Mouse (Mus musculus) intestine, embryonic 14.5 days (tissue): ENCODE data around the gene Rhbdd1. TPM values are rescaled to one million over a fixed set of nuclear protein-coding genes. Genes with fewer than 3 reads are reported as not detected.

Experiments
- ATAC-seq: fragments of 200-750 bp; cut with Nextera tagmentation; replicated peaks from 2 replicates; pipeline ENCODE4 v1.8.0; 2017; ENCODE audit warnings: low read depth, moderate number of reproducible peaks, moderate TSS enrichment, moderate library complexity; ENCODE audit not compliant: low FRiP score, low TSS enrichment
- DNase-seq: peaks from one replicate; pipeline ENCODE4 v3.0.0-alpha.2; 2018; ENCODE audit warnings: low spot score
- H3K27ac ChIP-seq: fragments of 300-500 bp; sonication (generic); 2 replicates; pipeline ENCODE4 v1.5.1; 2014; ENCODE audit warnings: low read depth, mild to moderate bottlenecking, control low read depth
- H3K27me3 ChIP-seq: fragments of 300-500 bp; sonication (generic); replicated peaks from 2 replicates; pipeline ENCODE4 v1.6.1; 2014; ENCODE audit warnings: low read length, control low read depth; ENCODE audit not compliant: control insufficient read depth, insufficient read depth
- H3K36me3 ChIP-seq: fragments of 300-500 bp; sonication (generic); 2 replicates; pipeline ENCODE4 v1.6.1; 2014; ENCODE audit warnings: low read length, control low read depth; ENCODE audit not compliant: control insufficient read depth, insufficient read depth
- H3K4me1 ChIP-seq: fragments of 300-500 bp; sonication (generic); replicated peaks from 2 replicates; pipeline ENCODE4 v1.6.1; 2014; ENCODE audit warnings: low read length, control low read depth, mixed read lengths; ENCODE audit not compliant: control insufficient read depth, insufficient read depth
- H3K4me2 ChIP-seq: fragments of 300-500 bp; sonication (generic); 2 replicates; pipeline ENCODE4 v1.6.1; 2014; ENCODE audit warnings: low read length
- H3K4me3 ChIP-seq: fragments of 300-500 bp; sonication (generic); 2 replicates; pipeline ENCODE4 v1.5.1; 2014; ENCODE audit warnings: low read depth, low read length, control low read depth, mixed read lengths
- H3K9ac ChIP-seq: fragments of 300-500 bp; sonication (generic); 2 replicates; pipeline ENCODE4 v1.6.1; 2014; ENCODE audit warnings: mild to moderate bottlenecking, low read length
- H3K9me3 ChIP-seq: fragments of 300-500 bp; sonication (generic); 2 replicates; pipeline ENCODE4 v1.6.1; 2016; ENCODE audit warnings: low read length, control low read depth; ENCODE audit not compliant: control insufficient read depth
- WGBS: fragments of 180-500 bp; shearing (Covaris S2); extraction: QIAGEN DNeasy Blood & Tissue Kit; methylation state at CpG from one replicate; pipeline ENCODE4 v1.1.7; 2014; 5-methylcytosine and 5-hydroxymethylcytosine counted together
- polyA plus RNA-seq: library from polyadenylated mRNA; unstranded; fragments of >200 nt; fragmentation: Nextera tagmentation; extraction: Ambion mirVana; gene quantifications from 2 replicates; pipeline ENCODE4 v1.2.1, GENCODE M21; 2014

Rhbdd1 gene
- polyA plus RNA-seq, 1 experiment from 2014 or later: 5.3 TPM

- Histone ChIP-seq H3K27me3 (no peaks in the 10 kb centered on the region), H3K36me3 (0 out of 2 replicates have a peak, but pooled peaks cover 4% of the 10 kb centered on the region), H3K9ac (peak overlapping the region; percentile 56), H3K27ac (peak overlapping the region; percentile 91), H3K4me2 (peak overlapping the region; percentile 59), H3K9me3 (no peaks in the 10 kb centered on the region), H3K4me1 (peaks cover 20% of the 10 kb centered on the region), H3K4me3 (peak overlapping the region; percentile 41)
- DNase-seq (peak; percentile 70), ATAC-seq (no peak)
- WGBS: 10% methylated on average over 1 of the region's 1 CpGs
Measured at GRCm38 (mm10) chr1:82283901-82284301, 32.4 kb upstream of the Rhbdd1 start.

GRCm38 (mm10) chr1:82284403-82284802 lies 31.8 kb upstream of the Rhbdd1 start:
- Histone ChIP-seq H3K27ac (peak overlapping the region; percentile 91; the same call in 1 of the 2 replicates), H3K4me1 (peaks cover 25% of the 10 kb centered on the region), H3K9ac (peak overlapping the region; percentile 56), H3K4me3 (peak overlapping the region; percentile 41), H3K36me3 (0 out of 2 replicates have a peak, but pooled peaks cover 4% of the 10 kb centered on the region), H3K9me3 (no peaks in the 10 kb centered on the region), H3K4me2 (peak overlapping the region; percentile 59), H3K27me3 (0 out of 2 replicates have a peak, but pooled peaks cover 2% of the 10 kb centered on the region)
- ATAC-seq: no peak
- WGBS: 17% methylated on average over 4 of the region's 4 CpGs
- peak; percentile 52 for DNase-seq

- no peak for DNase-seq
- 26% methylated on average over 5 of the region's 5 CpGs for WGBS
- no peak overlapping the region for H3K27ac ChIP-seq
Measured at GRCm38 (mm10) chr1:82285461-82286189, 30.6 kb upstream of the Rhbdd1 start.

GRCm38 (mm10) chr1:82286190-82287051 lies 29.8 kb upstream of the Rhbdd1 start:
- ATAC-seq (no peak), DNase-seq (no peak)
- Histone ChIP-seq H3K36me3 (0 out of 2 replicates have a peak, but pooled peaks cover 4% of the 10 kb centered on the region), H3K4me2 (peak overlapping the region; percentile 59), H3K9me3 (no peaks in the 10 kb centered on the region), H3K27ac (no peak overlapping the region), H3K4me3 (peak overlapping the region; percentile 41), H3K4me1 (peaks cover 29% of the 10 kb centered on the region), H3K9ac (peak overlapping the region; percentile 33), H3K27me3 (0 out of 2 replicates have a peak, but pooled peaks cover 2% of the 10 kb centered on the region)
- WGBS: 26% methylated on average over 15 of the region's 15 CpGs

More at GRCm38 (mm10) chr1:82285461-82286189, 30.6 kb upstream of the Rhbdd1 start:
- Histone ChIP-seq H3K4me1 (peaks cover 29% of the 10 kb centered on the region), H3K36me3 (0 out of 2 replicates have a peak, but pooled peaks cover 4% of the 10 kb centered on the region), H3K4me2 (peak overlapping the region; percentile 59), H3K27me3 (0 out of 2 replicates have a peak, but pooled peaks cover 2% of the 10 kb centered on the region), H3K9ac (peak overlapping the region; percentile 33), H3K9me3 (no peaks in the 10 kb centered on the region), H3K4me3 (peak overlapping the region; percentile 41)
- ATAC-seq: no peak

GRCm38 (mm10) chr1:82287052-82287775 lies 29.0 kb upstream of the Rhbdd1 start:
- Histone ChIP-seq H3K36me3 (0 out of 2 replicates have a peak, but pooled peaks cover 4% of the 10 kb centered on the region), H3K9ac (peak overlapping the region; percentile 5; the same call in 1 of the 2 replicates), H3K27ac (no peak overlapping the region), H3K4me1 (peaks cover 32% of the 10 kb centered on the region), H3K27me3 (0 out of 2 replicates have a peak, but pooled peaks cover 2% of the 10 kb centered on the region), H3K4me3 (peak overlapping the region; percentile 41), H3K4me2 (peak overlapping the region; percentile 59), H3K9me3 (no peaks in the 10 kb centered on the region)
- DNase-seq: no peak
- 72% methylated on average over 22 of the region's 22 CpGs for WGBS
- ATAC-seq: no peak

- 96% methylated on average over 16 of the region's 16 CpGs for WGBS
- H3K36me3 ChIP-seq: 0 out of 2 replicates have a peak, but pooled peaks cover 4% of the 10 kb centered on the region
Measured at GRCm38 (mm10) chr1:82287776-82288325, 28.4 kb upstream of the Rhbdd1 start.

GRCm38 (mm10) chr1:82288421-82288990 lies 27.7 kb upstream of the Rhbdd1 start:
- 0 out of 2 replicates have a peak, but pooled peaks cover 2% of the 10 kb centered on the region for H3K27me3 ChIP-seq
- 0 out of 2 replicates have a peak, but pooled peaks cover 4% of the 10 kb centered on the region for H3K36me3 ChIP-seq
- H3K9me3 ChIP-seq: no peaks in the 10 kb centered on the region
- 94% methylated on average over 18 of the region's 18 CpGs for WGBS
- no peak overlapping the region for H3K27ac ChIP-seq
- ATAC-seq (no peak), DNase-seq (no peak)
- no peak overlapping the region for H3K4me3 ChIP-seq
- no peak overlapping the region for H3K4me2 ChIP-seq
- H3K9ac ChIP-seq: no peak overlapping the region
- peaks cover 38% of the 10 kb centered on the region for H3K4me1 ChIP-seq

More at GRCm38 (mm10) chr1:82287776-82288325, 28.4 kb upstream of the Rhbdd1 start:
- Histone ChIP-seq H3K9me3 (no peaks in the 10 kb centered on the region), H3K27me3 (0 out of 2 replicates have a peak, but pooled peaks cover 2% of the 10 kb centered on the region), H3K9ac (no peak overlapping the region), H3K4me3 (peak overlapping the region; percentile 41; the same call in 1 of the 2 replicates), H3K4me1 (peaks cover 35% of the 10 kb centered on the region), H3K4me2 (peak overlapping the region; percentile 59), H3K27ac (no peak overlapping the region)
- DNase-seq: no peak
- ATAC-seq: no peak
